Mouse (Mus musculus) ovary, adult 18-20 months (tissue): ENCODE measurements at regions not wholly inside any gene's neighbourhood (a gene's known extent, or its start where the extent isn't known, plus 50 kb on each side); places are given as distances from the start of the nearest gene placed in this dataset.

ENCODE experiments used
- DNase-seq: peaks from one replicate; pipeline ENCODE4 v3.0.0; 2022; ENCODE audit warnings: low spot score, mixed read lengths

DNA sequence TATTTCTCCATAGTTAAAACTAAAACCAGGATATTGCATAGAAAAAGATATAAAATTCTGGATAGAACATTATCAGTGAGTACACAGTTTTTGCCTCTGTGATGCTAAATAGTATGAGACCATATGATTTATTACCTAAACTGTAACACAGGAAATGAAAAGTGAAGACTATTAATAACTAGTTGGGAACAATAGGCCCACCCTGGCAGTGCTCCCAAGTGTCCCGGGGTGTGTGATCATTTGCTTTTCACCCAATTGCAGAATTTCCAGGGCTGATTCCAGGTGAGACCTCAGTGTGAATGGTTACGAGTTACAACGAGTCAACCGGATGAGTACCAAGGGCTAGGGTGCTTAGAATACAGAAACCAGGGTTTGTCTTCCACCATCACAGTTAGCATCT, 172.6 kb upstream of the Tars start:
- DNase-seq, result no peak

- no peak for DNase-seq
These were observed 166.1 kb upstream of the Tars start for GRCm38 (mm10) chr15:11565503-11566031.

DNA sequence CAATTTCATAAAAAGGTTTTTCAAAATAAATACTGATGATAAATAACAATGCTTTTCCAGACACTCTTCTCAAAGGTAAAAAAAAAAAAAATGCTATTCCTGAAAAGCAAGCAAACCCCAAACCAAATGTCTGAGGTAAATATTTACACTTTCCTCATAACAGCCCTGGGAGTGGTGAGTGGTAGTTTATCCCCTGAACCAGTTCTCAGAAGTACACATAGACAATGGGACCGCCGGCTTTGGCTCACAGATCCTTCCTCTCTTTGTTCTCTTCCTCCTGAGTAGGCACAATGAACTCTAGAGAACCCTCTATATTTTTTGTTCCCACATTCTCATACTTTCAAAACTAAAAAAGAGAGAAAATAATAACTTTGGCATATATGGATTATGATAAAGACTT, 153.1 kb upstream of the Tars start:
- no peak for DNase-seq

GRCm38 (mm10) chr15:11552110-11552509, 152.6 kb upstream of the Tars start:
- no peak for DNase-seq

DNA sequence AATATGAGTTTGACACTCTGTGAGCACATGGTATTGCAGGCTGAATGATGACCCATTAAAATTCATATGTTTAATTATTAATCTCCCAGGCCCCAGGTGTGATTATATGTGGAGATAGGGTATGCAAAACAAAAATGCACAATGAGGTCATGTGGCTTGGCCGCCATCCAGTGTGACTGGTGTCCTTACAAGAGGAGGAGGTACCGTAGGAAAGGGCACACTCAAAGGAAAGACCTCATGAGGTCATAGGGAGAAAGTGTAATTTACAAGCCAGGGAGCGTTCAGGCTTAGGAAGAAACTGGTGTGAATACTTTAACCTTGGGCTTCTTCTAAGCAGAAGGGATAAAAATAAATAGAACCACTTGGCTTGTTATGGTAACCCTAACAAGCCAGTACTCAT, 140.0 kb upstream of the Tars start:
- no peak for DNase-seq

- DNase-seq, result no peak
These were observed 136.7 kb upstream of the Tars start for GRCm38 (mm10) chr15:11536076-11536620.

- DNase-seq, result no peak
These were observed 135.2 kb upstream of the Tars start for GRCm38 (mm10) chr15:11534404-11535251.

- no peak for DNase-seq
These were observed 134.2 kb upstream of the Tars start for GRCm38 (mm10) chr15:11533616-11534015.

DNA sequence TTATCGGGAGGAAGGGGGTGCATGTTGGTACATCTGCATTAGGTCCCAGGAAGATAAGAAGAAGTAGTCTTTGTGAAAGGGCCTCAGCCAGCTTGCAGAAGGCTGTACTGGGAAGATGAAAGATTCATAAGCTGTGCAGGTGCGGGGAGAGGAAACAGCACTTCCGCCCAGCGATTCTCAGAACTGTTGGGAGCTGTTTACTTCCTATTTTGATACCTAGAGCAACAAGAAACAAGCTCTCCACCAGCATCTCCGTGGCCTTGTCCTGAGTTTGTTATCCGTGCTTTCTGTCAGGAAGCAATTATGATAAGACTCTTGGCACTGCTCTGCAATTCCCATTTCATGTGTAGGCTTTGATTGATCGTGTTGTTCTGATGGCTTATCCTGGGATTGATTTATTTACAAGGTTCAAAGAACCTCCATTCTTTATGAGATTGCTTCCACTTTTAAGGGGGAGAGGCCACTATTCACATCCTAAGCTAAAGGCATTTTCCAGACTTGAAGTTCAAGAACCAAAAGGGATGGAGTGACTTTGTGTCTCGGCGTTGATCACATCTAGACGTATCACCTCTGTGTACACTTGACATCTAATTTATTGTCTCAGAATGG, 133.6 kb upstream of the Tars start:
- DNase-seq, result no peak

GRCm38 (mm10) chr15:11532536-11532935, 133.1 kb upstream of the Tars start:
- no peak for DNase-seq

- DNase-seq, result no peak
These were observed 130.7 kb upstream of the Tars start for GRCm38 (mm10) chr15:11529819-11530810.

GRCm38 (mm10) chr15:11524337-11525106, 125.1 kb upstream of the Tars start:
- no peak for DNase-seq

DNA sequence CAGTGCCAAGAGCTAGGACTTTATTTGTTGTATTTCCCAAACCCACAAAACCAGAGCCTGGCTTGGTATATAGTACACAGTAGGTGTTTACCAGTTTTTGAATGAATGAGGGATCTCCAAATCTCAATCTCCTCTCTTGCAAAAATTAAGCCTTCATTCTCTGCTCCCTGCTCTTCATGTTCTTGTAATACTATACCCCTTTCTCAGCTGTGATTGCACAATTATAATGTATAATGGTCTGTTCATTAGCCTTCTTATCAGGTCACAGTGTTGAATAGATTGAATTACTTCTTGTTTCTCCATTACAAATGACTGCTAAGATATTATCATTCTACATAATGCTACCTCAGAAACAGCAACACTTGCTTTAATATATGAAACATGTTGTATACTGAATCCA, 119.1 kb upstream of the Tars start:
- DNase-seq, result no peak

DNA sequence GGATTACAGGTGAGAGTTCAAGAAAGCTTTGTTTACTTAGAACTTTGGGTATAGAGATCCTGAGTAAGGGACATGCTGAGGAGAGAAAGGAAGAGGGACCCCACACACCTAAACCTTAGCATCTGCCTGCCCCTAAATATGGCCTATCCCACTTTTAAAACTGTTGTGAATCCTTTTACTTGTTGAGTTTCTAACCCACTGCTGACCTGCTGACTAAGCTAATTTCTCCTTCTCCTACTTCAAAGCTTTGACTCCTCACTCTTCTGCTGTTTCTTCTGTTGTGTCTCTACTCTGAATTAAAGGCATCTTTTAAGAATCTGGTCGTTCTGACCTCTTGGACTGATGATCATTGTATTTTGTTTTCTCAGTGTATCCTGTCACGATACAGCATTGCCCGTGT, 118.4 kb upstream of the Tars start:
- no peak for DNase-seq

GRCm38 (mm10) chr15:11505076-11505639, 105.7 kb upstream of the Tars start:
- no peak for DNase-seq

DNA sequence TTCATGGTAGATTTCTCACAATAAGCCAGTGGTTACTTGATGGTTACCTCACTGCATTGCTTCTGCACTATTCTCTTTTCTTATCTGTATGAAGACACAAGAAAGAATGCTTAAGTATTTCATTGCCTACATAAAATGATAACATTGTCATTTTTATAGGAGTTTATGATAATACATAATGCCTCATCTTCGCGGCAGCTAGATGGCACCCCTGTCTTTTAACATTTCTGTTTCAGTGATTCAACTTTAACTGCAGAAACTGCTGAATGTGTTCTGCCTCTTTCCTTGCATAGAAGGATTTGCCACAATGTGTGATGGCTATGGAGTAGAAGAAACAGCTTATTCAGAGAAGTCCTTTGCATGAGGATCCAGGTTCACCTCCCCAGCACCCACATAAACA, 97.0 kb upstream of the Tars start:
- DNase-seq, result no peak

- DNase-seq, result no peak
These were observed 89.7 kb upstream of the Tars start for GRCm38 (mm10) chr15:11489116-11489515.

- no peak for DNase-seq
These were observed 87.9 kb upstream of the Tars start for GRCm38 (mm10) chr15:11487268-11487783.

GRCm38 (mm10) chr15:11483916-11484315, 84.5 kb upstream of the Tars start:
- DNase-seq, result no peak

- no peak for DNase-seq
These were observed 79.9 kb upstream of the Tars start for GRCm38 (mm10) chr15:11479166-11479944.
